30 mouse cellular contexts compared by ENCODE assay signal in the genomic region with DNA sequence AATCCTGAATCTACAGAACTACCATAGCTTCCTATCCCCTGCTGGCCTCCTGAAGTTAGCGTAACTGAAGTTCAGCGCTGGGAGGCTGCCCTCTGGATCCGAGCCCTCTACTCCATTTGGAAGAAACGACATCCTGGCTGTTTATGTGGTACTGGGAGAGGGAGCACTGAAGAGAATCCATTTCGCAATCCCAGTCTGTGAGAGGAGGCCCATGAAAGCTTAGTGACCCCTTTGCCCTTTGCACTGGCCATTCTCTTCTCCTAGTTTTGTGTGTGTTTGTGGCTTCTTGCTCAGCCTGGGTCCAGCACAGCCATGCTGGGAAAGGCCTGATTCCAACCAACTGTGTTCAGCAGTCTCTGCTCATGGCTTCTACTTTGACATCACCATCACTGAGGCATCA.
DNase-seq lines count a peak whose midpoint lies in the region; ATAC-seq and TF ChIP-seq lines count a peak whose summit lies in the region.
"Had no signal": no experiment of that assay in that cellular context is flagged by ENCODE, and none has a peak within 500 bp of the region (broad histone marks: within the 10 kb centered on the region; RNA-seq: fewer than 3 reads in every experiment).

No protein-coding gene starts in this region.

- 0 out of 2 replicates have a peak, but pooled peaks have one; percentile 15 for ATAC-seq in liver, embryonic 11.5 days (replicated peaks; ENCODE audit: low FRiP score)
- ATAC-seq in liver, embryonic 12.5 days = no peak
- no peak for ATAC-seq in liver, embryonic 14.5 days (ENCODE audit: insufficient read depth)
- ATAC-seq: forebrain, embryonic 15.5 days; hindbrain, embryonic 16.5 days; Patski had no signal

- no peaks in the 10 kb centered on the region for H3K27me3 ChIP-seq in liver, embryonic 11.5 days (replicated peaks; ENCODE audit: control insufficient read depth, insufficient read depth, low read length)
- no peaks in the 10 kb centered on the region for H3K27me3 ChIP-seq in liver, embryonic 12.5 days (replicated peaks)
- no peaks in the 10 kb centered on the region for H3K27me3 ChIP-seq in liver, embryonic 14.5 days (ENCODE audit: control insufficient read depth, insufficient read depth, low read length)
- H3K27me3 ChIP-seq: embryonic facial prominence, embryonic 13.5 days; forebrain, embryonic 12.5 days; forebrain, embryonic 15.5 days; heart, embryonic 12.5 days; heart, embryonic 15.5 days; hindbrain, embryonic 13.5 days had no signal

- H3K9ac ChIP-seq in liver, embryonic 11.5 days (ENCODE audit: low read depth, low read length) = no peak overlapping the region
- no peak overlapping the region for H3K9ac ChIP-seq in liver, embryonic 12.5 days
- H3K9ac ChIP-seq in liver, embryonic 14.5 days (replicated peaks) = no peak overlapping the region
- H3K9ac ChIP-seq: embryonic facial prominence, embryonic 13.5 days; forebrain, embryonic 12.5 days; forebrain, embryonic 15.5 days; heart, embryonic 12.5 days; heart, embryonic 15.5 days; hindbrain, embryonic 13.5 days had no signal

- no peak overlapping the region; the same call in 1 of the 2 replicates for H3K27ac ChIP-seq in liver, embryonic 11.5 days (ENCODE audit: low read depth, low read length)
- H3K27ac ChIP-seq in liver, embryonic 12.5 days = no peak overlapping the region
- no peak overlapping the region for H3K27ac ChIP-seq in liver, embryonic 14.5 days
- H3K27ac ChIP-seq: embryonic facial prominence, embryonic 10.5 days; embryonic facial prominence, embryonic 13.5 days; forebrain, embryonic 12.5 days; forebrain, embryonic 15.5 days; heart, embryonic 15.5 days; hindbrain, embryonic 10.5 days; hindbrain, embryonic 13.5 days had no signal

- DNase-seq in liver, embryonic 11.5 days (ENCODE audit: low spot score) = no peak
- DNase-seq in liver, embryonic 14.5 days (ENCODE audit: low read depth in 3 of 3, low spot score in 3 of 3) = peak; percentile 1 to 17 (median 7)
- peak; percentile 7 for DNase-seq in yolk sac, embryonic 10.5 days (ENCODE audit: low spot score)
- no peak for DNase-seq in retina, postnatal 1 day
- DNase-seq in kidney, postnatal 25 days = no peak
- DNase-seq: adrenal gland, postnatal 10 days; adrenal gland, postnatal 36 days; B cell, adult 2 months; cerebellum, adult 11 months; cerebellum, adult 2 months; cerebellum, adult 9-11 months; cerebellum, postnatal 25 days; embryo, embryonic 11 days; gastrocnemius, postnatal 25 days; heart, adult 18-20 months; heart, postnatal 10 days; heart, postnatal 36 days had no signal

- no peaks in the 10 kb centered on the region for H3K9me3 ChIP-seq in liver, embryonic 11.5 days (ENCODE audit: control insufficient read depth, low read length)
- H3K9me3 ChIP-seq in liver, embryonic 12.5 days (replicated peaks) = no peaks in the 10 kb centered on the region
- H3K9me3 ChIP-seq in liver, embryonic 14.5 days (ENCODE audit: control insufficient read depth, low read length) = no peaks in the 10 kb centered on the region
- H3K9me3 ChIP-seq: embryonic facial prominence, embryonic 10.5 days; embryonic facial prominence, embryonic 13.5 days; forebrain, embryonic 12.5 days; forebrain, embryonic 15.5 days; G1E; heart, embryonic 12.5 days; heart, embryonic 15.5 days; hindbrain, embryonic 10.5 days; hindbrain, embryonic 13.5 days had no signal

- WGBS in liver, embryonic 11.5 days = 72% methylated on average over 5 of the region's 5 CpGs
- WGBS in liver, embryonic 12.5 days (ENCODE audit: insufficient replicate concordance) = 61% methylated on average over 5 of the region's 5 CpGs
- 62% methylated on average over 5 of the region's 5 CpGs for WGBS in liver, embryonic 14.5 days (ENCODE audit: insufficient replicate concordance)

- no peak for TF ChIP-seq CTCF in liver, embryonic 14.5 days (IDR thresholded peaks at IDR 0.05; ENCODE audit: low read depth)

- no peak for TF ChIP-seq EP300 in liver, embryonic 14.5 days (IDR thresholded peaks at IDR 0.05; ENCODE audit: low read depth)

- H3K4me2 ChIP-seq in liver, embryonic 11.5 days = no peak overlapping the region
- H3K4me2 ChIP-seq in liver, embryonic 12.5 days = no peak overlapping the region
- H3K4me2 ChIP-seq in liver, embryonic 14.5 days (ENCODE audit: low read depth) = no peak overlapping the region
- H3K4me2 ChIP-seq: embryonic facial prominence, embryonic 13.5 days; forebrain, embryonic 12.5 days; forebrain, embryonic 15.5 days; heart, embryonic 12.5 days; heart, embryonic 15.5 days; hindbrain, embryonic 13.5 days had no signal

- no peaks in the 10 kb centered on the region for H3K4me1 ChIP-seq in liver, embryonic 11.5 days (replicated peaks; ENCODE audit: control insufficient read depth, insufficient read depth, low read length)
- H3K4me1 ChIP-seq in liver, embryonic 12.5 days = no peaks in the 10 kb centered on the region
- H3K4me1 ChIP-seq in liver, embryonic 14.5 days (replicated peaks; ENCODE audit: control insufficient read depth in 2 of 2, insufficient read depth in 2 of 2, low read length in 1 of 2) = peaks cover 0 to 3% of the 10 kb centered on the region in 2 experiments; a peak in 1 of 4 replicates
- H3K4me1 ChIP-seq: forebrain, embryonic 12.5 days; forebrain, embryonic 15.5 days; heart, embryonic 12.5 days; heart, embryonic 15.5 days had no signal

- H3K36me3 ChIP-seq in liver, embryonic 11.5 days (ENCODE audit: control insufficient read depth, insufficient read depth, low read length) = no peaks in the 10 kb centered on the region
- H3K36me3 ChIP-seq in liver, embryonic 12.5 days = no peaks in the 10 kb centered on the region
- H3K36me3 ChIP-seq in liver, embryonic 14.5 days (replicated peaks; ENCODE audit: control insufficient read depth, insufficient read depth, low read depth) = no peaks in the 10 kb centered on the region
- H3K36me3 ChIP-seq: embryonic facial prominence, embryonic 10.5 days; embryonic facial prominence, embryonic 13.5 days; forebrain, embryonic 12.5 days; forebrain, embryonic 15.5 days; G1E; heart, embryonic 12.5 days; heart, embryonic 15.5 days; hindbrain, embryonic 10.5 days; hindbrain, embryonic 13.5 days had no signal

- H3K4me3 ChIP-seq in liver, embryonic 11.5 days (ENCODE audit: low read depth, low read length) = no peak overlapping the region
- H3K4me3 ChIP-seq in liver, embryonic 12.5 days = no peak overlapping the region
- H3K4me3 ChIP-seq in liver, embryonic 14.5 days (ENCODE audit: insufficient read depth in 1 of 2, low read depth in 2 of 2, low read length in 2 of 2) = no peak overlapping the region
- H3K4me3 ChIP-seq: embryonic facial prominence, embryonic 10.5 days; embryonic facial prominence, embryonic 13.5 days; erythroblast, embryonic 14.5 days; forebrain, embryonic 12.5 days; forebrain, embryonic 15.5 days; heart, embryonic 12.5 days; heart, embryonic 15.5 days; hindbrain, embryonic 10.5 days; hindbrain, embryonic 13.5 days had no signal

Comparison
In these comparisons a context has a peak if more than half of its experiments do, and no peak if none do; other contexts are left out.
1. DNase-seq: peak in liver, embryonic 14.5 days (3 of 3) and yolk sac, embryonic 10.5 days (single experiment); none in liver, embryonic 11.5 days (single experiment), retina, postnatal 1 day (single experiment) and kidney, postnatal 25 days (0 of 2).